Mouse (Mus musculus) spleen, adult 10 weeks (tissue): Measurements from ENCODE around the gene D830030K20Rik. TPM values are rescaled to one million over a fixed set of nuclear protein-coding genes. Genes with fewer than 3 reads are reported as not detected.

Source experiments
- polyA plus RNA-seq: library from polyadenylated mRNA; stranded (reverse); fragments of 350-450 nt; fragmentation: Illumina TruSeq; extraction: RNeasy Lipid Tissue Mini Kit (QIAGEN cat#74804); gene quantifications from one replicate; pipeline ENCODE4 v1.2.3, GENCODE M21; 2015; ENCODE audit warnings: low replicate concordance; ENCODE audit not compliant: insufficient read depth

The D830030K20Rik gene
- polyA plus RNA-seq, result 1.3 TPM

GRCm38 (mm10) chr14:3208272-3209152 is at the start of gene D830030K20Rik:
TSS of gene D830030K20Rik (plus strand) at chr14:3208488.

GRCm38 (mm10) chr14:3187955-3188354 is 20.3 kb upstream of the D830030K20Rik start, which contains the start of gene Gm5795:
TSS of gene Gm5795 (plus strand) at chr14:3188255.

Other genes starting within 250 kb of the D830030K20Rik start
- not detected for gene Gm2888, start 178.5 kb upstream of the D830030K20Rik start, polyA plus RNA-seq
- 0.61 TPM for gene Gm2897, start 159.2 kb upstream of the D830030K20Rik start, polyA plus RNA-seq
- gene Gm10340, start 74.5 kb upstream of the D830030K20Rik start, polyA plus RNA-seq, result not detected
- not detected for gene Gm5795, start 20.2 kb upstream of the D830030K20Rik start, polyA plus RNA-seq
- not detected for gene Gm2956, start 124.1 kb downstream of the D830030K20Rik start, polyA plus RNA-seq
- not detected for gene Gm10413, start 186.6 kb downstream of the D830030K20Rik start, polyA plus RNA-seq
- 0.17 TPM for gene Gm10409, start 204.1 kb downstream of the D830030K20Rik start, polyA plus RNA-seq
- gene Gm3005, start 219.6 kb downstream of the D830030K20Rik start, polyA plus RNA-seq, result 0.47 TPM
- not detected for gene Gm10408, start 240.9 kb downstream of the D830030K20Rik start, polyA plus RNA-seq